Mouse (Mus musculus): ENCODE results near the gene Adamts20. TPM values are rescaled to one million over a fixed set of nuclear protein-coding genes. Genes with fewer than 3 reads are reported as not detected.

The Adamts20 gene
- polyA plus RNA-seq, 1 experiment, result not detected

DNA sequence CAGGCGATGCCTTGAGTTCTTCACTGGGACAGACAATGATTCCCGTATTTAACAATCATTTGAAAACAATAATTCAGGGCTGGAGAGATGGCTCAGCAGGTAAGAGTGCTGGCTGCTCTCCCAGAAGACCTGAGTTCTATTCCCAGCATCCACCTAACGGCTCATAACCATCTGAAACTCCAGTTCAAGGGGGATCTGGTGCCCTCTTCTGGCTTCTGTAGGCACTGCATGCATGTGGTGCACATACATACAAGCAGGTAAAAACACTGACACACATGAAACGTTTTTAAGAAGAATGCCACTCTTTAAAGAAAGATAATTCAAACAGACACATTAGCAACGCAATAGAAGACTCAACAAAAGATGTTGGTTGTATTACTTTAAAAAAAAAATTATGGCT lies 120.9 kb downstream of the Adamts20 start:
- Histone ChIP-seq H3K36me3 (ENCODE audit: control insufficient read depth, insufficient read depth) (no peaks in the 10 kb centered on the region), H3ac (ENCODE audit: control insufficient read depth, insufficient read length) (no peak overlapping the region), H3K4me3 (no peak overlapping the region), H3K27me3 (ENCODE audit: control insufficient read depth, insufficient read depth, insufficient read length) (no peaks in the 10 kb centered on the region), H3K79me2 (ENCODE audit: control insufficient read depth, insufficient read depth) (no peaks in the 10 kb centered on the region), H3K4me2 (ENCODE audit: low read depth) (no peak overlapping the region)
- TF ChIP-seq TCF3 (IDR thresholded peaks at IDR 0.05; ENCODE audit: insufficient read length, low read depth) (no peak), MYOD1 (IDR thresholded peaks at IDR 0.05; ENCODE audit: control insufficient read depth in 1 of 3, insufficient read length in 2 of 3, low read depth in 2 of 3) (no peak), MYOG (IDR thresholded peaks at IDR 0.05; ENCODE audit: control insufficient read depth in 1 of 3, insufficient read depth in 1 of 3, insufficient read length in 2 of 3, low read depth in 2 of 3) (no peak), MAX (IDR thresholded peaks at IDR 0.05; ENCODE audit: low read depth) (no peak), USF1 (IDR thresholded peaks at IDR 0.05; ENCODE audit: low read depth) (no peak), TCF12 (IDR thresholded peaks at IDR 0.05; ENCODE audit: insufficient read depth, poor library complexity, severe bottlenecking) (no peak), SRF (IDR thresholded peaks at IDR 0.05; ENCODE audit: control insufficient read depth, insufficient read length, low read depth) (no peak), E2F4 (IDR thresholded peaks at IDR 0.05; ENCODE audit: insufficient read depth) (no peak)

DNA sequence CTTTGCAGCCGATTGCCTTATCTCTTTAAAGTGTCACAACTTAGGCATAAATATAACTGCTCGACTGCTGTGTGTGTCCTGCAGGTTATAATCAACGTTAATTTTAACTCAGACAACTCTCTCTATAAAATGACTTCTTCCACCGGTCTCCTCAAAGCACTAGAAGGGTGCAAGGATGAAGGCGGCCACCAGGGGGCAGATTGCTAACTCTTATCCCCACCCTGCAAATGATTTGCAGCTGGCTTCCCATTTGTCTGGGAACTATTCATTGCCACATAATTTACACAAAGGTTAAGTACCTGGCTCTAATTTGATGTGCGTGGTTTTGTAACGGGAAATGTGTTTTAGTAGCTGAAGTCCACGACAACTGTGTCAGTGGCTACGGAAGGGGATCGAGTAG lies 122.9 kb downstream of the Adamts20 start:
- no peak overlapping the region for H3K4me2 ChIP-seq (ENCODE audit: low read depth)
- H3K27me3 ChIP-seq (ENCODE audit: control insufficient read depth, insufficient read depth, insufficient read length), result peaks cover 4% of the 10 kb centered on the region
- TF ChIP-seq CEBPB (IDR thresholded peaks at IDR 0.05; ENCODE audit: insufficient read depth, poor library complexity, severe bottlenecking) (no peak), MYOG (IDR thresholded peaks at IDR 0.05; ENCODE audit: control insufficient read depth in 1 of 3, insufficient read depth in 1 of 3, insufficient read length in 2 of 3, low read depth in 2 of 3) (no peak), MAX (IDR thresholded peaks at IDR 0.05; ENCODE audit: low read depth) (no peak), USF1 (IDR thresholded peaks at IDR 0.05; ENCODE audit: low read depth) (no peak), TCF3 (IDR thresholded peaks at IDR 0.05; ENCODE audit: insufficient read length, low read depth) (no peak), E2F4 (IDR thresholded peaks at IDR 0.05; ENCODE audit: insufficient read depth) (no peak), SRF (IDR thresholded peaks at IDR 0.05; ENCODE audit: control insufficient read depth, insufficient read length, low read depth) (no peak), REST (IDR thresholded peaks at IDR 0.05; ENCODE audit: insufficient read depth, insufficient read length) (no peak), TCF12 (IDR thresholded peaks at IDR 0.05; ENCODE audit: insufficient read depth, poor library complexity, severe bottlenecking) (no peak), POLR2AphosphoS2 (IDR thresholded peaks at IDR 0.05; ENCODE audit: insufficient read length, low read depth) (no peak), MYOD1 (IDR thresholded peaks at IDR 0.05; ENCODE audit: control insufficient read depth in 1 of 3, insufficient read length in 2 of 3, low read depth in 2 of 3) (no peak), POLR2A (IDR thresholded peaks at IDR 0.05; ENCODE audit: insufficient read length, low read depth) (no peak)
- no peaks in the 10 kb centered on the region for H3K79me2 ChIP-seq (ENCODE audit: control insufficient read depth, insufficient read depth)
- no peaks in the 10 kb centered on the region for H3K36me3 ChIP-seq (ENCODE audit: control insufficient read depth, insufficient read depth)
- H3K4me3 ChIP-seq, result no peak overlapping the region
- no peak overlapping the region for H3ac ChIP-seq (ENCODE audit: control insufficient read depth, insufficient read length)

DNA sequence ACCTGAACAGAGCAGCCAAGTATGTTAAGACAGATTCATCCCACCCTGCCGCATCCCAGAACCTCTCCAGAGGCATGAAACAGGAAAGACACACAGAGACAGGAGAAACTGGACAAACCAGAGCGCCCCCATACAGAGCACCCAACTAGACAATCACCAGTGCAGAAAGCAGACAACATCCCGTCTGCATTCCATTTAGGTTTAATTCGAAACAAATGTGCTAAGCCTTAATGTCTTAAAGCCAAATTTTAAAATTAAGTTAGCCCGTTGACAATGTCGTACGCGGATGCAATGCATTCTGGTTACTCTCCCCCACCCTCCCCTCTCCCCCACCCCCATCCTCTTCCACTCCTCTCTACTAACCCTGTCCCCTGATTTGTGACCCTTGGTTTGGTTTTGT lies 126.2 kb downstream of the Adamts20 start:
- TF ChIP-seq POLR2AphosphoS2 (IDR thresholded peaks at IDR 0.05; ENCODE audit: insufficient read length, low read depth) (no peak), USF1 (IDR thresholded peaks at IDR 0.05; ENCODE audit: low read depth) (no peak), REST (IDR thresholded peaks at IDR 0.05; ENCODE audit: insufficient read depth, insufficient read length) (no peak), TCF12 (IDR thresholded peaks at IDR 0.05; ENCODE audit: insufficient read depth, poor library complexity, severe bottlenecking) (no peak), MYOD1 (IDR thresholded peaks at IDR 0.05; ENCODE audit: control insufficient read depth in 1 of 3, insufficient read length in 2 of 3, low read depth in 2 of 3) (no peak), TCF3 (IDR thresholded peaks at IDR 0.05; ENCODE audit: insufficient read length, low read depth) (no peak), SRF (IDR thresholded peaks at IDR 0.05; ENCODE audit: control insufficient read depth, insufficient read length, low read depth) (no peak), CEBPB (IDR thresholded peaks at IDR 0.05; ENCODE audit: insufficient read depth, poor library complexity, severe bottlenecking) (no peak), E2F4 (IDR thresholded peaks at IDR 0.05; ENCODE audit: insufficient read depth) (no peak), MYOG (IDR thresholded peaks at IDR 0.05; ENCODE audit: control insufficient read depth in 1 of 3, insufficient read depth in 1 of 3, insufficient read length in 2 of 3, low read depth in 2 of 3) (no peak), MAX (IDR thresholded peaks at IDR 0.05; ENCODE audit: low read depth) (no peak), POLR2A (IDR thresholded peaks at IDR 0.05; ENCODE audit: insufficient read length, low read depth) (no peak)

DNA sequence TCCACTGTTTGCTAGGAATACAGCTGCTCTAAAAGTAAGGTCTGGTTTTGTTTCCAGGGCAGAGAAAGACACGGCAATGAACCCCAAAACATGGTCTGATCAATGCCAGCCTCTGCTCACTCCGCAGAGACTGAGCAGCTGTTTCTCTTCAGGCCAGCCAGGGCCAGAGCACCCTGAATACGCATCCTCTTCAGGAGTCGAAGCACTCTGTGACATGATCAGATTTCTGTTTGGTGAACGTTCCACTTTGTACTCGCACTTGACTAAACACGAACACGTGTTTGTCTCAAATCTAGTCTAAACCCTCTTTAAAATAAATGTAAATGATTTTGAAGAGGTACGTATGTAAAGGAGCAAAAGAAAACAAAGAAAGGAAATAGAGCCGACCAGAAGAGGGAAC lies 130.6 kb downstream of the Adamts20 start:
- no peak overlapping the region for H3K4me3 ChIP-seq
- H3ac ChIP-seq (ENCODE audit: control insufficient read depth, insufficient read length), result no peak overlapping the region
- H3K27me3 ChIP-seq (ENCODE audit: control insufficient read depth, insufficient read depth, insufficient read length), result peaks cover 4% of the 10 kb centered on the region
- H3K79me2 ChIP-seq (ENCODE audit: control insufficient read depth, insufficient read depth), result no peaks in the 10 kb centered on the region
- no peak overlapping the region for H3K4me2 ChIP-seq (ENCODE audit: low read depth)
- TF ChIP-seq USF1 (IDR thresholded peaks at IDR 0.05; ENCODE audit: low read depth) (no peak), MYOG (IDR thresholded peaks at IDR 0.05; ENCODE audit: control insufficient read depth in 1 of 3, insufficient read depth in 1 of 3, insufficient read length in 2 of 3, low read depth in 2 of 3) (no peak), MAX (IDR thresholded peaks at IDR 0.05; ENCODE audit: low read depth) (no peak), E2F4 (IDR thresholded peaks at IDR 0.05; ENCODE audit: insufficient read depth) (no peak), SRF (IDR thresholded peaks at IDR 0.05; ENCODE audit: control insufficient read depth, insufficient read length, low read depth) (no peak), TCF3 (IDR thresholded peaks at IDR 0.05; ENCODE audit: insufficient read length, low read depth) (no peak), TCF12 (IDR thresholded peaks at IDR 0.05; ENCODE audit: insufficient read depth, poor library complexity, severe bottlenecking) (no peak), CEBPB (IDR thresholded peaks at IDR 0.05; ENCODE audit: insufficient read depth, poor library complexity, severe bottlenecking) (no peak), MYOD1 (IDR thresholded peaks at IDR 0.05; ENCODE audit: control insufficient read depth in 1 of 3, insufficient read length in 2 of 3, low read depth in 2 of 3) (no peak), POLR2A (IDR thresholded peaks at IDR 0.05; ENCODE audit: insufficient read length, low read depth) (no peak), REST (IDR thresholded peaks at IDR 0.05; ENCODE audit: insufficient read depth, insufficient read length) (no peak), POLR2AphosphoS2 (IDR thresholded peaks at IDR 0.05; ENCODE audit: insufficient read length, low read depth) (no peak)
- H3K36me3 ChIP-seq (ENCODE audit: control insufficient read depth, insufficient read depth), result no peaks in the 10 kb centered on the region

More for the DNA sequence above, 126.2 kb downstream of the Adamts20 start:
- H3ac ChIP-seq (ENCODE audit: control insufficient read depth, insufficient read length), result no peak overlapping the region
- H3K36me3 ChIP-seq (ENCODE audit: control insufficient read depth, insufficient read depth), result no peaks in the 10 kb centered on the region
- no peak overlapping the region for H3K4me2 ChIP-seq (ENCODE audit: low read depth)
- H3K4me3 ChIP-seq, result no peak overlapping the region
- peaks cover 4% of the 10 kb centered on the region for H3K27me3 ChIP-seq (ENCODE audit: control insufficient read depth, insufficient read depth, insufficient read length)
- no peaks in the 10 kb centered on the region for H3K79me2 ChIP-seq (ENCODE audit: control insufficient read depth, insufficient read depth)
